Mouse (Mus musculus): ENCODE results near the gene Arhgap19.

Gene Arhgap19

GRCm38 (mm10) chr19:41831718-41832391 lies 30.0 kb upstream of the Arhgap19 start:
- no peak for DNase-seq (ENCODE audit: low read depth, low spot score)

GRCm38 (mm10) chr19:41831101-41831570 lies 29.3 kb upstream of the Arhgap19 start:
- DNase-seq (ENCODE audit: low read depth, low spot score), result no peak

- no peak for DNase-seq (ENCODE audit: low read depth, low spot score)
These were observed 28.5 kb upstream of the Arhgap19 start for GRCm38 (mm10) chr19:41830106-41831031.

GRCm38 (mm10) chr19:41829381-41830105 lies 27.7 kb upstream of the Arhgap19 start, which contains the start of gene Frat1:
Gene Frat1, plus strand, starts transcription at chr19:41829970.
- peak; percentile 87 for DNase-seq (ENCODE audit: low read depth, low spot score)

- DNase-seq (ENCODE audit: low read depth, low spot score), result no peak
These were observed 27.1 kb upstream of the Arhgap19 start for GRCm38 (mm10) chr19:41828941-41829340.

- no peak for DNase-seq (ENCODE audit: low read depth, low spot score)
These were observed 24.7 kb upstream of the Arhgap19 start for GRCm38 (mm10) chr19:41826529-41826928.

- no peak for DNase-seq (ENCODE audit: low read depth, low spot score)
These were observed 23.1 kb upstream of the Arhgap19 start for GRCm38 (mm10) chr19:41824950-41825349.

GRCm38 (mm10) chr19:41822589-41822988 lies 20.7 kb upstream of the Arhgap19 start:
- DNase-seq (ENCODE audit: low read depth, low spot score), result no peak

- no peak for DNase-seq (ENCODE audit: low read depth, low spot score)
These were observed 19.6 kb upstream of the Arhgap19 start for GRCm38 (mm10) chr19:41821436-41821835.

GRCm38 (mm10) chr19:41818749-41819148 lies 16.9 kb upstream of the Arhgap19 start:
- DNase-seq (ENCODE audit: low read depth, low spot score), result no peak

- no peak for DNase-seq (ENCODE audit: low read depth, low spot score)
These were observed 15.5 kb upstream of the Arhgap19 start for GRCm38 (mm10) chr19:41817325-41817724.

GRCm38 (mm10) chr19:41816915-41817314 lies 15.1 kb upstream of the Arhgap19 start:
- DNase-seq (ENCODE audit: low read depth, low spot score), result no peak

GRCm38 (mm10) chr19:41816410-41816809 lies 14.6 kb upstream of the Arhgap19 start:
- no peak for DNase-seq (ENCODE audit: low read depth, low spot score)

GRCm38 (mm10) chr19:41813374-41813773 lies 11.5 kb upstream of the Arhgap19 start:
- DNase-seq (ENCODE audit: low read depth, low spot score), result no peak

GRCm38 (mm10) chr19:41812525-41812924 lies 10.7 kb upstream of the Arhgap19 start:
- no peak for DNase-seq (ENCODE audit: low read depth, low spot score)

GRCm38 (mm10) chr19:41810074-41810473 lies 8.2 kb upstream of the Arhgap19 start:
- no peak for DNase-seq (ENCODE audit: low read depth, low spot score)

- DNase-seq (ENCODE audit: low read depth, low spot score), result no peak
These were observed 6.3 kb upstream of the Arhgap19 start for GRCm38 (mm10) chr19:41808104-41808634.

GRCm38 (mm10) chr19:41807497-41807896 lies 5.7 kb upstream of the Arhgap19 start:
- no peak for DNase-seq (ENCODE audit: low read depth, low spot score)

- DNase-seq (ENCODE audit: low read depth, low spot score), result no peak
These were observed 4.0 kb upstream of the Arhgap19 start for GRCm38 (mm10) chr19:41805831-41806230.

GRCm38 (mm10) chr19:41803322-41803721 lies 1.5 kb upstream of the Arhgap19 start:
- DNase-seq (ENCODE audit: low read depth, low spot score), result no peak

GRCm38 (mm10) chr19:41800986-41801741 lies 683 bp downstream of the Arhgap19 start:
- DNase-seq (ENCODE audit: low read depth, low spot score), result no peak
